Mouse (Mus musculus): Measurements from ENCODE around the gene Chst11. TPM values are rescaled to one million over a fixed set of nuclear protein-coding genes. Genes with fewer than 3 reads are reported as not detected.

The Chst11 gene
- polyA plus RNA-seq, 1 experiment from 2014 or later, result 0.98 TPM

- Histone ChIP-seq H3K27ac (ENCODE audit: low read length) (no peak overlapping the region), H3K36me3 (ENCODE audit: insufficient read depth, low read length) (no peaks in the 10 kb centered on the region), H3K4me1 (ENCODE audit: insufficient read depth, low read depth, low read length) (no peaks in the 10 kb centered on the region), H3K9ac (replicated peaks; ENCODE audit: low read depth) (no peak overlapping the region), H3K9me3 (ENCODE audit: low read length) (no peaks in the 10 kb centered on the region), H3K27me3 (replicated peaks; ENCODE audit: insufficient read depth, low read length) (no peaks in the 10 kb centered on the region), H3K4me3 (ENCODE audit: low read depth, low read length) (no peak overlapping the region), H3K4me2 (replicated peaks; ENCODE audit: low read depth, low read length) (no peak overlapping the region)
- WGBS, result 94% methylated on average over 8 of the region's 8 CpGs
- DNase-seq (ENCODE audit: low spot score) (no peak), ATAC-seq (no peak)
- TF ChIP-seq CTCF (IDR thresholded peaks at IDR 0.05) (no peak), EP300 (IDR thresholded peaks at IDR 0.05) (no peak)
These were observed 83.2 kb downstream of the Chst11 start for GRCm38 (mm10) chr10:83068466-83068865.

- no peak for ATAC-seq
- Histone ChIP-seq H3K27ac (ENCODE audit: low read length) (no peak overlapping the region), H3K4me1 (ENCODE audit: insufficient read depth, low read depth, low read length) (no peaks in the 10 kb centered on the region), H3K4me3 (ENCODE audit: low read depth, low read length) (no peak overlapping the region), H3K36me3 (ENCODE audit: insufficient read depth, low read length) (no peaks in the 10 kb centered on the region), H3K4me2 (replicated peaks; ENCODE audit: low read depth, low read length) (no peak overlapping the region), H3K9ac (replicated peaks; ENCODE audit: low read depth) (no peak overlapping the region), H3K27me3 (replicated peaks; ENCODE audit: insufficient read depth, low read length) (no peaks in the 10 kb centered on the region), H3K9me3 (ENCODE audit: low read length) (no peaks in the 10 kb centered on the region)
- WGBS, result 30% methylated on average over 5 of the region's 5 CpGs
- TF ChIP-seq EP300 (IDR thresholded peaks at IDR 0.05) (no peak), CTCF (IDR thresholded peaks at IDR 0.05) (no peak)
- peak; percentile 36 for DNase-seq (ENCODE audit: low spot score)
These were observed 84.5 kb downstream of the Chst11 start for GRCm38 (mm10) chr10:83069791-83070190.

GRCm38 (mm10) chr10:83071785-83072580 lies 86.7 kb downstream of the Chst11 start:
- DNase-seq (ENCODE audit: low spot score), result no peak
- Histone ChIP-seq H3K9me3 (ENCODE audit: low read length) (no peaks in the 10 kb centered on the region), H3K27ac (ENCODE audit: low read length) (no peak overlapping the region), H3K9ac (replicated peaks; ENCODE audit: low read depth) (no peak overlapping the region), H3K4me3 (ENCODE audit: low read depth, low read length) (no peak overlapping the region), H3K36me3 (ENCODE audit: insufficient read depth, low read length) (no peaks in the 10 kb centered on the region), H3K4me2 (replicated peaks; ENCODE audit: low read depth, low read length) (no peak overlapping the region), H3K4me1 (ENCODE audit: insufficient read depth, low read depth, low read length) (no peaks in the 10 kb centered on the region), H3K27me3 (replicated peaks; ENCODE audit: insufficient read depth, low read length) (no peaks in the 10 kb centered on the region)
- 67% methylated on average over 19 of the region's 19 CpGs for WGBS
- TF ChIP-seq CTCF (IDR thresholded peaks at IDR 0.05) (no peak), EP300 (IDR thresholded peaks at IDR 0.05) (no peak)
- no peak for ATAC-seq

GRCm38 (mm10) chr10:83073119-83073518 lies 87.8 kb downstream of the Chst11 start:
- Histone ChIP-seq H3K4me1 (ENCODE audit: insufficient read depth, low read depth, low read length) (no peaks in the 10 kb centered on the region), H3K4me2 (replicated peaks; ENCODE audit: low read depth, low read length) (no peak overlapping the region), H3K27me3 (replicated peaks; ENCODE audit: insufficient read depth, low read length) (no peaks in the 10 kb centered on the region), H3K9ac (replicated peaks; ENCODE audit: low read depth) (no peak overlapping the region), H3K36me3 (ENCODE audit: insufficient read depth, low read length) (no peaks in the 10 kb centered on the region), H3K9me3 (ENCODE audit: low read length) (no peaks in the 10 kb centered on the region), H3K4me3 (ENCODE audit: low read depth, low read length) (no peak overlapping the region), H3K27ac (ENCODE audit: low read length) (no peak overlapping the region)
- DNase-seq (ENCODE audit: low spot score) (peak; percentile 11), ATAC-seq (peak; percentile 43)
- WGBS, result 59% methylated on average over 7 of the region's 7 CpGs
- TF ChIP-seq EP300 (IDR thresholded peaks at IDR 0.05) (no peak), CTCF (IDR thresholded peaks at IDR 0.05) (no peak)

GRCm38 (mm10) chr10:83076816-83077215 lies 91.5 kb downstream of the Chst11 start:
- DNase-seq (ENCODE audit: low spot score), result no peak
- no peak for ATAC-seq
- Histone ChIP-seq H3K9ac (replicated peaks; ENCODE audit: low read depth) (no peak overlapping the region), H3K36me3 (ENCODE audit: insufficient read depth, low read length) (no peaks in the 10 kb centered on the region), H3K27me3 (replicated peaks; ENCODE audit: insufficient read depth, low read length) (no peaks in the 10 kb centered on the region), H3K4me2 (replicated peaks; ENCODE audit: low read depth, low read length) (no peak overlapping the region), H3K27ac (ENCODE audit: low read length) (no peak overlapping the region), H3K4me1 (ENCODE audit: insufficient read depth, low read depth, low read length) (no peaks in the 10 kb centered on the region), H3K4me3 (ENCODE audit: low read depth, low read length) (no peak overlapping the region), H3K9me3 (ENCODE audit: low read length) (no peaks in the 10 kb centered on the region)
- no peak for TF ChIP-seq CTCF (IDR thresholded peaks at IDR 0.05)
- no peak for TF ChIP-seq EP300 (IDR thresholded peaks at IDR 0.05)
- 74% methylated on average over 7 of the region's 7 CpGs for WGBS

- H3K4me2 ChIP-seq (replicated peaks; ENCODE audit: low read depth, low read length), result no peak overlapping the region
- H3K27me3 ChIP-seq (replicated peaks; ENCODE audit: insufficient read depth, low read length), result no peaks in the 10 kb centered on the region
- no peak overlapping the region for H3K9ac ChIP-seq (replicated peaks; ENCODE audit: low read depth)
- no peaks in the 10 kb centered on the region for H3K36me3 ChIP-seq (ENCODE audit: insufficient read depth, low read length)
- no peak overlapping the region for H3K4me3 ChIP-seq (ENCODE audit: low read depth, low read length)
- H3K9me3 ChIP-seq (ENCODE audit: low read length), result no peaks in the 10 kb centered on the region
- DNase-seq (ENCODE audit: low spot score) (no peak), ATAC-seq (no peak)
- WGBS, result 88% methylated on average over 8 of the region's 8 CpGs
- TF ChIP-seq EP300 (IDR thresholded peaks at IDR 0.05) (no peak), CTCF (IDR thresholded peaks at IDR 0.05) (no peak)
- H3K27ac ChIP-seq (ENCODE audit: low read length), result no peak overlapping the region
- no peaks in the 10 kb centered on the region for H3K4me1 ChIP-seq (ENCODE audit: insufficient read depth, low read depth, low read length)
These were observed 93.4 kb downstream of the Chst11 start for GRCm38 (mm10) chr10:83078723-83079122.

Data from lung, postnatal 0 days (tissue).